Mouse (Mus musculus): Measurements from ENCODE around the gene Abca6. TPM values are rescaled to one million over a fixed set of nuclear protein-coding genes. Genes with fewer than 3 reads are reported as not detected.
A peak's percentile ranks its signal among the peaks of the same experiment; 100 is the strongest.

The Abca6 gene
- 1 to 10 TPM; 1.6 to 2.1 TPM for total RNA-seq (2021)

DNA sequence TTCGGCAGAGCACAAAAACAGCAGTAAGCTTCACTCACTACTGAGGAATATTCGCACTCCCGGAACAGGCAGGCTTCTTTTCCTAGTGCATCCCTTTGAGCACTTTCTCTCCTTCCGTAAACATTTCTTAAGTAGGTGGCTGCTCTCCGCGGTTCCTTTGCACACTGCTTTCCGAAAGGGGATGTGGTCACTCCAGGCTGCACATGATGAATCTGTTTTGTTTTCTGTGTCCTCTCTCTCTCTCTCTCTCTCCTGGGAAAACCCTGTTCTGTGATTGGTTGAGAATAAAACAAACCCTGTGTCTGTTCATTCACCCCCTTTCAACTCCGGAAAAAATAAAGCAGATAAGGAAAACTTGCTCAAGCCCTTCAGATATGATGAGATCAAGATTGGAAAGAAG is at the start of gene Abca6:
Gene Abca6 (minus strand): TSS at position 243 of the 400 bp plus-strand sequence.
- DNase-seq (ENCODE audit: extremely low spot score in 1 of 2, low spot score in 1 of 2): no peak

DNA sequence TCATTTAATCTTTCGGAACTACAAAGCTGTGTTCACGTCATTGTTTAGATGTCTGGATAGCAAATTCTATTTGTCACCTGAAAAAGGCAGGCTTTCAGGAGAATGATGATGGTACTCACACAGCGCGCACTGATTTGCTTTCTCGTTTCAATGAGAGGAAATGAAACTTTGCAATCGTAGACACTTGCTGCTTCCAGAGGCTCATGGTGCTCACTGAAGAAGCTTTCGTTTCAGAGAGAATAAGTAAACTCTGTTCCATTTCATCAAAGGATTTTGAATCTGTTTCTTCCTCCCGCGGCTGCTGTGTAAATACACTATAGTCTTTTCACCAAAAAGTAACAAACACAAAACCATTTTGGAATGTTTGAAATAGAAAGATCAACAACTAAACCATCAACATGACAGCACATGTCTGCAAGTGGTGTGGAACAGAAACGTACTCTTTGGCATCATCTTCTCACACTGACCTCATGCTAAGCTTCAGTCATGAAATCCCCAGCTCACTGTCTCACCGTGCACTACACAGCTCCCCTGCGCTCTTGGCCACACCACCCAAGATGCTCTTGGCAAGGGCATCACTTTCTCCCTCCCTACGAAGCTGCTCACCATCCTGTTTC is 46.4 kb upstream of the Abca6 start:
- DNase-seq (ENCODE audit: extremely low spot score in 1 of 2, low spot score in 1 of 2): no peak

- no peak for DNase-seq (ENCODE audit: extremely low spot score in 1 of 2, low spot score in 1 of 2)
Measured at GRCm38 (mm10) chr11:110290586-110290985, 39.0 kb upstream of the Abca6 start.

- no peak for DNase-seq (ENCODE audit: extremely low spot score in 1 of 2, low spot score in 1 of 2)
Measured at GRCm38 (mm10) chr11:110288423-110288822, 36.8 kb upstream of the Abca6 start.

GRCm38 (mm10) chr11:110287694-110288093 is 36.1 kb upstream of the Abca6 start:
- peak in 1 of 2 experiments; percentile 10 for DNase-seq (ENCODE audit: extremely low spot score in 1 of 2, low spot score in 1 of 2)

DNA sequence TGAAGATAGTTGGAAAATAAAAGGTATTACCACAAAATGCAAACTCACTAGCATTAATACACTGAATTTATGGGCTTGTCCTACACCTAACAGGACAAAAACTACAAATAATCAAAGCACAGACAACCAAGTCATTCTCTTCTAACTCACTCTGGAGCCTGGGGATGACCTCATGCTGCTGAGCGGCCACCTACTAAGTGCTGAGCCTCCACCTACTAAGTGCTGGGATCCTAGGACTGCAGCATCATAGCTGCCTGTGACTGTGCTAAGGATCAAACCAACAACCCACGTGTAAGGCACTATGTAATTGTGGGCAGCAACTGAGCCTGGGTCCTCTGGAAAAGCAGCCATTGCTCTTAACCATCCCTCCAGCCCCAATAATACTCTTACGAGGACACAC is 34.8 kb upstream of the Abca6 start:
- DNase-seq (ENCODE audit: extremely low spot score in 1 of 2, low spot score in 1 of 2): no peak

GRCm38 (mm10) chr11:110284849-110285248 is 33.3 kb upstream of the Abca6 start:
- DNase-seq (ENCODE audit: extremely low spot score in 1 of 2, low spot score in 1 of 2): no peak

DNA sequence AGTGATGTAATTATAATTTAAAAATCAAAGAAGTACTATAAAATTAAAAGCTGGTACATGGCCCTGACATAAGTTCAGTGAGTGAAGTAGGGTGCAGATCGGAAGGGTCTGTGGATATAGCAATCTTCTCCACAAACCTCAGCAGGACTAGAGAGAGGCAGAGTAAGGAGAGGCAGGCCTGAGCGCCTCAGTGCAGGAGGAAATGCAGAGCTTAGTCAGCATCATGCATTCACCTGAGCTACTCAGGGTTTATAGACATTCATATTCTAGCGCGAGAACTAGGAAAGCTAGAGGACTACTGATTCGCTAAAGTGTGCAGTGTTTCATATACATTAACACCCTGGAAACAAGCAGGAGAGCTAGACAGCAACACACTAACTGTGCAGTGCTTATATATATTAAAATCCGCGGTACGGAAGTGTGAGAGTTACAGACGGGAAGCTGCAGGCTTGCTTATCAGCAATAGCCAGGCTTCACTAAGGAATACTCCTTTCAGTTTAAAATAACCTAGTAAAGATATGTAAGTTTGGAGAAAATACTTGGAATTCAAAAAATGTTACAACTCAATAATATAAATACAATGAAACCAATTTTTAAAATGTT is 32.7 kb upstream of the Abca6 start:
- DNase-seq (ENCODE audit: extremely low spot score in 1 of 2, low spot score in 1 of 2): no peak

- DNase-seq (ENCODE audit: extremely low spot score in 1 of 2, low spot score in 1 of 2): no peak
Measured at GRCm38 (mm10) chr11:110274794-110275193, 23.2 kb upstream of the Abca6 start.

DNA sequence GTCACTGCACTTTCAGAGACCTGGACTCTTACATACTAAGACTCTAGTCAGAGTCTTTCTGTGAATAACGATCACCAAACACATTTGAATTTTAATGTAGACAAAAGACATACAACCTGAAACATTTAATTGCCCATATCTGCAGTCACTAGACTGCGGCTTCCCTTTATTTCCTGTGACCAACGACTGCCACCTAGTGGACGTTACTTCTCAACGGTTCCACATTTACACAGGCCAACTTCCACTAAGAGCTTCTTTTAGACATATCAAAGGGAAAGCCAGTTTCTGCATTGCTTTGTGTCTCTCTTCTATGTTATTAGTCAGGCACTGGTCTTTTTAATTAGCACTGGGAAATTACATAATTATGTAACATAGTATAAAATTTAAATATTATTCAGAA is 20.2 kb upstream of the Abca6 start:
- peak in 1 of 2 experiments; percentile 60 for DNase-seq (ENCODE audit: extremely low spot score in 1 of 2, low spot score in 1 of 2)

DNA sequence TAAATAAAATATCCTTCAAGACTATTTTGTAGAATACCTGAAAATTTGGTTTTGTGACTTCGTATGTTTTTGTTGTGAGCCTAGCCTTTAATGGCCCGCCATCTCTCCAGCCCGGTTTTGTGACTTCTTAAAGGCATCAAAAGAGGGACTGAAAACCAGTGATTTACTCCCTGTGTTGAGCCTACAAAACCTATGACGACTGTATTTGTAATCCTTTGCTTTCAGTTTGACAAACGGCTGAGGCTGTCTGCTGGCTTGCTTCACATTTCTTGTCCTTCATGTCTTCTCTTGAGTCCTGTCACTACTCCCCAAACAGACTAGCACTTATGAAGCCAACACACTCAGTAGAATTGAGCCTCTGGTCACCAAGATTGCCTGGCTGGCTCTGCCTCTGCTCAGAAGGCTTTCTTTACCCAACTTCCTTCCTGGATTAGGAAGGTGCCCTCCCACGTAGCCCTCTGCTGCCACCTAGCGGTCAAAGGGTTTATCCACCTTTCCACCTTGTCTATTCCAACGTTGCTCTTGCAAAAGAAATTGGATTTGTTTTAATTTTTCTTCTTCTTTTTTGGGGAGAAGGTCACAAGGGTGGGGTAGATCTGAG is 16.8 kb upstream of the Abca6 start:
- DNase-seq (ENCODE audit: extremely low spot score in 1 of 2, low spot score in 1 of 2): peak; percentile 88 to 98

DNA sequence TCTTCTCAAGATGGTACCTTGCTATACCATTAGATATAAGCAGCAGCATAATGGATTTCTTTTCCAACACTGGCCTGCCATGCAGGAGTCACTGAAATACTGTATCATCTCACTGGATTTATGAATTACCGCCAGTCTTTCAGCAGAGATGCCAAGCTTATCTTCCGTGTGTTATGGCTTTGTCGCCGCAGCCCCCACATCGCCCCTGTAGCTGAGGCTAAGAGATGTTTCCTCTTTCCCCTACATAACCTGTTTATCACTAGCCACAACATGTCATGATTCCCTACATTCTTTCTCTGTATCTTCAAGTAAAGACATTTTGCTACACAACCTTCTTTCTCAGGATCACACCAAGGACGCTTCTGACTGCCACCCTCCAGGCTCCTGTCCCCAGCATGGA is 15.7 kb upstream of the Abca6 start:
- DNase-seq (ENCODE audit: extremely low spot score in 1 of 2, low spot score in 1 of 2): no peak

DNA sequence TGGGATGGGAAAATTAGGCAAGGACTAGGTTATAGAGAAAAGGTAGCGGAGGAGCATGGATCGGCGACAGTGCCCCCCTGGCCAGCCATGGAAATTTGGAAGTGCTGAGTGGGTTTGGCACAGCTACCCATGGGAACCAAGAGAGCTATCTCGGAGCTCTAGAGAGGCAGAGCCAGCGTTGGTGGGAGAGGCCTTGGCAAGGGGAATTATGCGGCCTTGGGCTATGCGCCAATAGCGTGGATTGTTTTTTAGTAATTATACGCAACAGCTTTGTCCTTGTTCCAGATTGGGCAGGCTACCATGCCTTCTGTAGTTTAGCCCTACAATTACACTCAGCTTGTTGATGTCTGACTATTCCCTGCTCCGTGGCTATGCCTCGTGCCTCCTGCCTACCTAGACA is 15.2 kb upstream of the Abca6 start:
- peak in 1 of 2 experiments; percentile 31 for DNase-seq (ENCODE audit: extremely low spot score in 1 of 2, low spot score in 1 of 2)

- DNase-seq (ENCODE audit: extremely low spot score in 1 of 2, low spot score in 1 of 2): no peak
Measured at GRCm38 (mm10) chr11:110261867-110262266, 10.3 kb upstream of the Abca6 start.

GRCm38 (mm10) chr11:110257911-110258310 is 6.3 kb upstream of the Abca6 start:
- DNase-seq (ENCODE audit: extremely low spot score in 1 of 2, low spot score in 1 of 2): no peak

DNA sequence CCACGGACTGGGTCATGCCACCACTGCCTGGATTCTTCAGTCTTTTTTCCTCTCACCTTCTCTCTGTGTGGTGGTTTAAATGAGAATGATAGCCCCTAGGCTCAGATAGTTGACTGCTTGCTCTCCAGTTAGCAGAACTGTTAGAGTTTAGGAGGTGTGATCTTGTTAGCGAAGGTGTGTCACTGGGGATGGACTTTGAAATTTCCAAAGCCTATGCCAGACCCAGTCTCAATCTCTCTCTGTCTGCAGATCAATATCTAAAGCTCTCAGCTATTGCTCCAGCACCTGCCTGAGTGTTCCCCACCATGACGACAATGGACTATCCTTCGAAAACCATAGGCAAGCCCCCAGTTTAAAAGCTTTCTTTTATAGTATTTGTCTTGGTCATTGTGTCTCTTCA is 5.5 kb upstream of the Abca6 start:
- no peak for DNase-seq (ENCODE audit: extremely low spot score in 1 of 2, low spot score in 1 of 2)

- no peak for DNase-seq (ENCODE audit: extremely low spot score in 1 of 2, low spot score in 1 of 2)
Measured at GRCm38 (mm10) chr11:110252256-110252655, 680 bp upstream of the Abca6 start.

DNA sequence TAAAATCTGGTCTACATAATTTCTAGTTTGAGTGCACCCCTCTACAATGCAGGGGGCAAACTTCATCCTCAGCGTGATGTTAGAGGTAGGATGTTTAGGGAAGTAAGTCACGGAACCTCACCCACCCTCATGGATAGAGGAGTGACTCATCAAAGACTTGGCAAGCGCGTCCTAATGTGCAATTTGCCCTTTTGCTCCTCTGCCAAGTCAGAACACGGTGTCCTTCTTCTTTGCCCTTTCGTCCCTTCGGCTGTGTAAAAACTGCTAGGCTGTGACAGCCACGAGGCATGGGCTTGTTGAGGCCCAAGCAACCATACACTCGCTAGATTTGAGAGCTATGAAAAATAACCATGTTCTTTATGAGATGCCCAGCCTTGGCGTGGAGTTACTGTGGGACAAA is 6.8 kb downstream of the Abca6 start:
- no peak for DNase-seq (ENCODE audit: extremely low spot score in 1 of 2, low spot score in 1 of 2)

DNA sequence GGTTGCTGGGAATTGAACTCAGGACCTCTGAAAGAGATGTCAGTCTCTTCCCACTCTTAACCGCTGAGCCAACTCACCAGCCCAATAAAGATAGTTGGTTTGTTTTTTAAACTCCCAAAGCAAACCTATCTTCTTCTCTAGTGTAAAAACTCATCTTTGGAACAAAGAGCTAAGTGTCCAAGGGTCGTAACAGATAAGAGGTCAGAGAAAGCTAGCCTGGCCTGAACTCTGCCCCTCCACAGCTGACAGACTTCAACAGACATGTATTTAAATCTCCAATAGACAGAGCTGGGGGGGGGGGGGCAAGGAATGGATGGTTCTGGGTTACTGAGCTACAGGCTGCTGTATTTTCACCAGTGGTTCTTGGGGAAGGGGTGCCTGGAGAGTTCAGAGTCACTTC is 14.1 kb downstream of the Abca6 start:
- DNase-seq (ENCODE audit: extremely low spot score in 1 of 2, low spot score in 1 of 2): no peak

- no peak for DNase-seq (ENCODE audit: extremely low spot score in 1 of 2, low spot score in 1 of 2)
Measured at GRCm38 (mm10) chr11:110232975-110233374, 18.6 kb downstream of the Abca6 start.

DNA sequence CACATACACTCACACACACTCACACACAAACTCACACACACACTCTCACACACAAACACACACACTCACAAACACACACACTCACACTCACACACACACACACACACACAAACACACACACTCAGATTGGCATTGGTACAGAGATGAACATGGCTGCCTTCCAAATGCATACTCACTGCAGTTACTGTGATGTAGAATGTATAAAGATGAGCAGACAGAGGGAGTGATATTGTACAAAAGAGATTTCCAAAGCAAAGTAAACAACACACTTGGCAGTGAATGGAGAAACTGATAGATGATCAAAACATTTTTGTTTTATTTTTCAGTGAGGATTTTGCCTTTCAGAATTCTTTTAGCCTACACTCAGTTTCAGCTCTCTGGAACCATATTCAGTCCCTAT is 34.5 kb downstream of the Abca6 start:
- no peak for DNase-seq (ENCODE audit: extremely low spot score in 1 of 2, low spot score in 1 of 2)

DNA sequence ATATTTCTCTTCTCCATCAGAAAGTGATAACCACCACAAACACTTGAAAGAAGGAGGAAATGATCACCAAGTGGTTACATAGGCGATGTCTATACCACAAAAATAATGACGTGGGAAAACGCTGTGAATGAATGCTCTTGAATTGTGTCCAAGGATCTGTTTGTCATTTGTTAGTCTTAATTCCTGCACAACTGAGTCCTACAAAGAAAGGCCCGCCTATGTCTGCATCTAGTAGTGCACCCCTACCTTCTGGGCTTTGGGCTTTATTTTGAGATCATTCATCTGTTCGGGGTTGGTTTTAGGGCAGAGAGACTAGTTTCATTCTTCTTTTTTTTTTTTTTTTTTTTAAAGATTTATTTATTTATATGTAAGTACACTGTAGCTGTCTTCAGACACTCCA is 47.6 kb downstream of the Abca6 start:
- DNase-seq (ENCODE audit: extremely low spot score in 1 of 2, low spot score in 1 of 2): no peak

Measured in layer of hippocampus, postnatal 25 days (tissue).